Mouse (Mus musculus) hindbrain, embryonic 15.5 days (tissue): ENCODE results near the gene Lrp8. TPM values are rescaled to one million over a fixed set of nuclear protein-coding genes. Genes with fewer than 3 reads are reported as not detected.

ENCODE experiments used
- ATAC-seq: fragments of 200-750 bp; cut with Nextera tagmentation; 2 replicates; pipeline ENCODE4 v1.8.0; 2017; ENCODE audit warnings: low read depth, moderate number of reproducible peaks, moderate TSS enrichment; ENCODE audit not compliant: low FRiP score
- H3K27ac ChIP-seq: fragments of 300-500 bp; sonication (generic); replicated peaks from 2 replicates; pipeline ENCODE4 v1.5.1; 2015; ENCODE audit warnings: mild to moderate bottlenecking, inconsistent platforms
- H3K27me3 ChIP-seq: fragments of 300-500 bp; sonication (generic); 2 replicates; pipeline ENCODE4 v1.6.1; 2015; ENCODE audit warnings: control low read depth, inconsistent platforms
- H3K36me3 ChIP-seq: fragments of 300-500 bp; sonication (generic); 2 replicates; pipeline ENCODE4 v1.6.1; 2015; ENCODE audit warnings: control low read depth, inconsistent platforms
- H3K4me1 ChIP-seq: fragments of 300-500 bp; sonication (generic); replicated peaks from 2 replicates; pipeline ENCODE4 v1.6.1; 2015; ENCODE audit warnings: control low read depth, inconsistent platforms
- H3K4me2 ChIP-seq: fragments of 300-500 bp; sonication (generic); 2 replicates; pipeline ENCODE4 v1.6.1; 2015; ENCODE audit warnings: moderate library complexity, mild to moderate bottlenecking, inconsistent platforms
- H3K4me3 ChIP-seq: fragments of 300-500 bp; sonication (generic); 2 replicates; pipeline ENCODE4 v1.5.1; 2015; ENCODE audit warnings: mild to moderate bottlenecking, inconsistent platforms
- H3K9ac ChIP-seq: fragments of 300-500 bp; sonication (generic); 2 replicates; pipeline ENCODE4 v1.6.1; 2015; ENCODE audit warnings: inconsistent platforms
- H3K9me3 ChIP-seq: fragments of 300-500 bp; sonication (generic); 2 replicates; pipeline ENCODE4 v1.6.1; 2016; ENCODE audit warnings: control low read depth, inconsistent platforms
- WGBS: fragments of 180-500 bp; shearing (Covaris S2); methylation state at CpG from one replicate; pipeline ENCODE4 v1.1.7; 2015; 5-methylcytosine and 5-hydroxymethylcytosine counted together
- polyA plus RNA-seq: library from polyadenylated mRNA; unstranded; fragments of >200 nt; fragmentation: Nextera tagmentation; extraction: Ambion mirVana; gene quantifications from 2 replicates; pipeline ENCODE4 v1.2.1, GENCODE M21; 2015

Lrp8 gene
- polyA plus RNA-seq, 1 experiment from 2014 or later: 60.6 TPM

DNA sequence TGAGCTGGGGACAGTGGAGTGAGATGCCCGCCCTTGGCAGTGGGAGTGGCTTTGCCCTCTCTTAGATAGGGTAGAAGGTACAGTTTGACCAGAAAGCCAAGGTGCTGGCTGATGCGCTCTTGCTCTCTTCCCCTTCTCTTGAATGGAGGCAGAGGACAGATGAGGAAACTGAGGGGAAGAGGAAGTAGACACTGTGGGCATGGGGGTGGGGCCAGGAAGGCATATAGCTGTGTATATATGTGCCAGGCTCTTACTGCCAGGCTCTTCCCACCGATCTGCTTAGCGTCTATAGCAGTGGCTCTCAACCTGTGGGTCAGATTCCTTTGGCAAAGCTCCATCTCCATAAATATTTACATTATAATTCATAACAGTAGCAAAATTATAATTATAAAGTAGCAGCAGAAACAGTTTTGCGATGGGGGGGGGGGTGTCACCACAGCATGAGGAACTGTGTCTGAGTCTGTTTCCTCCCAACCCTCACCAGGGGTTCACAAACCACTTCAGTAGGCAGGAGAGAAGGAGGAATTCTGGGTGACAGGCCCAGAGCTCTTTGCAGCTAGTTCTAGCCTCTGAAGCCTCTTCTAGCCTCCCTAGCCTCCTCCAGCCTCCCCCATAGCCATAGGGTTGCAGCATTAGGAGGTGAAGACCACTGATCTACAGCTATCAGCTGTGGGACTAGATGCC, 24.9 kb upstream of the Lrp8 start:
- H3K9me3 ChIP-seq: no peaks in the 10 kb centered on the region
- no peaks in the 10 kb centered on the region for H3K27me3 ChIP-seq
- no peak overlapping the region for H3K4me3 ChIP-seq
- H3K36me3 ChIP-seq: no peaks in the 10 kb centered on the region
- WGBS: 91% methylated on average over 5 of the region's 5 CpGs
- peaks cover 28% of the 10 kb centered on the region for H3K4me1 ChIP-seq
- H3K27ac ChIP-seq: no peak overlapping the region
- no peak; the same call in 1 of the 2 replicates for ATAC-seq
- no peak overlapping the region for H3K4me2 ChIP-seq
- H3K9ac ChIP-seq: no peak overlapping the region

DNA sequence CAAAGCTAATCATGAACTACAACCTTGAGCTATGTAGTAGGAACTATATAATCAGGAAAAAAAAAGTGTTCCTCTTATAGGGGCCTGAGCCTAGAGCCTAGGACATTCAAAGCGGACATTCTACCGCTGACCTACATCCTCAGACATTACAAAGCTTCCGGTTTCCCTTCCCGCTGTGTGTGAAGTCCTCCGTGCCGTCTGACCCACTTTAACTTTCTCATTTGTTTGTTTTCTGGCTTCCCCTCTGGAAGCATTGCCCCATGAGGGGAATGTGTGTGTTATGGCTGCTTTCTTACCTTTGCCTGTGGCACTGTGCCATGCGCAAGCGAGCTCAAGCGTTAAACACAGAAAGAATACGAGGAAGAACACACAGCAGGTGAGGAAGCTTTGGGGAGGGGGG, 18.5 kb upstream of the Lrp8 start:
- peaks cover 17% of the 10 kb centered on the region for H3K4me1 ChIP-seq
- no peak overlapping the region for H3K4me3 ChIP-seq
- H3K9ac ChIP-seq: no peak overlapping the region
- no peaks in the 10 kb centered on the region for H3K27me3 ChIP-seq
- 51% methylated on average over 10 of the region's 10 CpGs for WGBS
- no peak for ATAC-seq
- no peak overlapping the region for H3K27ac ChIP-seq
- H3K4me2 ChIP-seq: no peak overlapping the region
- no peaks in the 10 kb centered on the region for H3K9me3 ChIP-seq
- no peaks in the 10 kb centered on the region for H3K36me3 ChIP-seq

DNA sequence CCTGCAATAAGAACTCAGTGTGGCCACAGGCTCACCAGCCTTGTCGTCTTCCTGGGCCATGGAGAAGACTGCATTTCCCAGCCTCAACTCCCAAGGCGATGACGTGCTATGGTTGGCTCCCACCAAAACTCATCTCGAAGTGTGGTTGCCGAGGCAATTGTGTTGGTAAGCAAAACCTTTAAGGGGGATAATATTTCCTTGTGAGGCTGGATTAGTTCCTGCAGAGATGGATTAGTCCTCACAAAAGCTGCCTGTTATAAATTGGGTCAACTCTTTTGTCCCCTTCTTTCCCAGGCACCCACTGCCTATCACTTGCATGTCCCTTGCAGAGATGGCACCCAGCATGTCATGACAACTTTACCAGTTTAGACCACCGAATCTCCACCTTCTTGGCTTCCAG, 13.2 kb upstream of the Lrp8 start:
- Histone ChIP-seq H3K36me3 (no peaks in the 10 kb centered on the region), H3K27ac (no peak overlapping the region), H3K4me1 (peaks cover 5% of the 10 kb centered on the region; the same call in 1 of the 2 replicates), H3K4me2 (no peak overlapping the region), H3K9ac (no peak overlapping the region), H3K4me3 (no peak overlapping the region), H3K27me3 (no peaks in the 10 kb centered on the region), H3K9me3 (no peaks in the 10 kb centered on the region)
- ATAC-seq: no peak
- 81% methylated on average over 6 of the region's 6 CpGs for WGBS

DNA sequence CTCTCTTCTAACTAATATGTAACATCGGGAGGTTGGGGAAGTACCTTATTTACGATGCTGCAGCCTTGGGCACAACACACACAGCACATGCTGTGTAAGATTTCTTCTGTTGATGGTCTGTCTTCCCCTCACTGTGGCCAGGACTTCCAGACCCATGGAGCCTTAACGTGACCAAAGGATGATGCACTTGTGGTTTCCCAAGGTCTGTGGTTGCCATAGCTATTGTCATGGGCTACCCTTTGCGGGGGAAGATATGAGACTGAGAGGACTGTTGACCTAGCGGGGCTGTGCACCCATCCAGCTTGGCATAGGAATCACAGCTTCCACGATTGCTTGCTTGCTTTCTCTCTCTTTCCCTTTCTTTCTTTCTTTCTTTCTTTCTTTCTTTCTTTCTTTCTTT, 1.3 kb upstream of the Lrp8 start:
- no peaks in the 10 kb centered on the region for H3K27me3 ChIP-seq
- peaks cover 35% of the 10 kb centered on the region for H3K4me1 ChIP-seq
- no peak for ATAC-seq
- H3K27ac ChIP-seq: peak overlapping the region; percentile 62
- whole genome bisulfite sequencing: 69% methylated on average over 6 of the region's 6 CpGs
- H3K36me3 ChIP-seq: no peaks in the 10 kb centered on the region
- no peak overlapping the region for H3K4me3 ChIP-seq
- peak overlapping the region; percentile 18; the same call in 1 of the 2 replicates for H3K4me2 ChIP-seq
- no peaks in the 10 kb centered on the region for H3K9me3 ChIP-seq
- H3K9ac ChIP-seq: no peak overlapping the region

DNA sequence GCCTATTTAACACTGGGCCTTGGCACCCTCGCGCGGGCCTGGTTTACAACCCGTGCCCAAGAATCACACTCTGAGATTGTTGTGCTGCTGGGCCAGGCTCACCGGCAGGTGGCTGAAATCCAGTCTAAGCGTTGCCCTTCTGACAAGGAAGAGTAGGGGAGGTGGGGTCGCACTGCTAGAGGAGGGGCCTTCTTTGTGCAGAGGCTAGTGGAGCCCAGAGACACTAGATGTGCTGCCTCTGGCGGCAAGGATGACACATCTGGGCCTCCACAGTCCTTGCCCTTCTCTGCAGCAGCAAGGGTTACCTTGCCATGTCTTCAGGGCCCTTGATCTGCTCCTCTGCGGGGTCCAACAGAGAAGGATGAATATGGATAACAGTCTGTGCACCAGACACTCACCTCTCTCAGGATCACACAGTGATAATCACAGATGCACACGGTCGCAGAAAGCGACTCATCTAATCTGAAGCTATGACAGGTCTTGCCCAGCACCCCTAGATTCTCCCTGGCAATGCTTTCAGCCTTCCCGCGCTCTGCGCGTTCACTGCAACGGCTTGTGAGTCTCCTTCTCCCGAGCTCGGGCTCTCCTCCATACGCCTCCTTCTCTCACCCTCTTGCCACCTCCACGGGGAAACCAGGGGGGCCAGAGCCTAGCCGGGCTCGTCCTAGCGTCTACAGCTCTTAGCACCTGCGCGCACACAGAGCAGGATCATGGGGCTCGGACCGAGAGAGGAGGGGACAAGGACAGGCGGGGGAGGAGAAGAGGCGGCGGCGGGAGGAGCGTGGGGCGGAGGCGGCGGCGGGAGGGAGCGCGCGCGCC, 486 bp upstream of the Lrp8 start:
- H3K4me2 ChIP-seq: peak overlapping the region; percentile 76
- H3K9me3 ChIP-seq: no peaks in the 10 kb centered on the region
- H3K27ac ChIP-seq: peak overlapping the region; percentile 94
- peak overlapping the region; percentile 96 for H3K9ac ChIP-seq
- WGBS: under 1% methylated on average over 36 of the region's 41 CpGs
- H3K36me3 ChIP-seq: no peaks in the 10 kb centered on the region
- peak overlapping the region; percentile 91 for H3K4me3 ChIP-seq
- peak; percentile 78 for ATAC-seq
- H3K27me3 ChIP-seq: no peaks in the 10 kb centered on the region
- H3K4me1 ChIP-seq: peaks cover 43% of the 10 kb centered on the region

DNA sequence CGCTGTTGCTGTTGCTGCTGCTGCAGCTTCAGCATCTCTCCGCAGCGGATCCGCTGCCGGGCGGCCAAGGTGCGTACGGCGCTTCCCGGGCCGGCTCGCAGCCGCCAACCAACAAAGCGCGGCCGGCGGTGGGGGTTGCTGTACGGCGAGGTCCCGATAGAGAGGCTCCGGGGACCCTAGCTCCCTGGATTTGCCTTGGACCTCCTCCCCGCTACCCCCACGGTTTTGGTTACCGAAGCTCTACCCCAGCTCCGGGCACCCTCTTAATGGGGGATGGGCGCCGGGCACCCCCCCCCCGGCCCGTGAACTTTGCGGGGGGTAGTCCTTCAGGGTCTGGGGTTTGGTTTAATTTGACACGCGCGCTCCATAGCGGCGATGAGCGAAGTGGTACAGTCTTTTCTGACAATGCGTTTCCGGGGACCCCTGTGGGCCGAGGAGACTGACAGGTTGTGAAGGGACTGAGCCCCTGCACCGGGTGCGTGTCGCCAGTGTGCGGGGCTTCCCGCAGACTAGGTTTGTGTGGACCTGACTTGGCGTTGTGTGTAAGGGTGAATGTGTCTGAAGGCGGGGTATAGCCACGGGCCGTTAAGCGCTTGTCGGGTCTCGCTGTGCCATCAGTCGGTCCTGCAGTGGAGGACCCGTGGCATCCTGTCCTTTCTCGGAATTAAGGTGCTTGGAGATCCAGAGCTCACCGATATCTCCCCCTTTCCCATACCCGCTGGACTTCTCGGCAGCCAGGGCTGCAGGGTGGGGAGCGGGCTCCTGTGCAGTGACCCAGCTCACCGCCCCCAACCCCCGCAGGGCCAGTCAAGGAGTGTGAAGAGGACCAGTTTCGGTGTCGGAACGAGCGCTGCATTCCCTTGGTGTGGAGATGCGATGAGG, 630 bp downstream of the Lrp8 start:
- Histone ChIP-seq H3K27ac (peak overlapping the region; percentile 94), H3K9ac (peak overlapping the region; percentile 96), H3K4me1 (peaks cover 54% of the 10 kb centered on the region), H3K4me2 (peak overlapping the region; percentile 76), H3K27me3 (no peaks in the 10 kb centered on the region), H3K36me3 (no peaks in the 10 kb centered on the region), H3K9me3 (no peaks in the 10 kb centered on the region), H3K4me3 (peak overlapping the region; percentile 91)
- 0% methylated on average over 64 of the region's 65 CpGs for WGBS
- ATAC-seq: peak; percentile 14; the same call in 1 of the 2 replicates

DNA sequence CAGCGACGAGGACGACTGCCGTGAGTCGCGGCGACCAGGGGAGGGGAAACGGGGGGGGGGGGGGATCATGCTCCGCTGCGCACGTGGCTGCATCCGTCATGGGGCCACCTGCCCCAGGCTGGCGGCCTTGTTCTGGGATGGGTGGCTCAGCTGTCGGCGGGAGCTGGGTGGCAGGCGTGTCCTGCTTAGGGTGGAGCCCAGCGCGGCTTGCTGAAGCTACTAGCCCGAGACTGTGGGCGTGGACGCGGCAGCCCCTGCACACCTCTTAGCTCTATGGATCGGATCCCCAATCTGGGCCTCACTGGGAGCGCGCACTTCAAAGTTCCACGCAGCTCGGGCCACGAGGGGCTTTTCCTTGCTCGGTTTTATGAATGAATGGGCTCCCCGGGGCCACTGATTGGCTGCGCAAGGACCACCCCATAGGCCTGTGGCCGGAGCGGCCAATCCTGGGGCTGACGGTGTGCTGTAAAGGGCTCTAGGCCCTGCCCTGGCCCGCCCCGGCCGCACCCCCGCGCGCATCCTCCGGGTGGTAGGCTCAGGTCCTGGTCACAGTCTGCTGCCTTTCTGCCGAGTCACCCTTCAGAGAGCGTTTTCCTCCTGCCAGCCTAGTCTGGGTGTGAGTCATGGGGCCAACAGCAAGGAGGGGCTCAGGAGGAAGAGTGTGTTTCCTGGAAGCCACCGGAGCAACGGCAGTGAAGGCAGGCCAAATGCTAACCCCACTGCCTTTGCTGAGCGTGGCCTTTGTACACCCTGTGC, 1.5 kb downstream of the Lrp8 start:
- H3K4me3 ChIP-seq: peak overlapping the region; percentile 91
- H3K9ac ChIP-seq: peak overlapping the region; percentile 96
- peak overlapping the region; percentile 94 for H3K27ac ChIP-seq
- no peaks in the 10 kb centered on the region for H3K9me3 ChIP-seq
- H3K27me3 ChIP-seq: no peaks in the 10 kb centered on the region
- H3K36me3 ChIP-seq: no peaks in the 10 kb centered on the region
- WGBS: under 1% methylated on average over 45 of the region's 46 CpGs
- H3K4me2 ChIP-seq: peak overlapping the region; percentile 76
- peaks cover 62% of the 10 kb centered on the region for H3K4me1 ChIP-seq
- peak; percentile 84 for ATAC-seq

DNA sequence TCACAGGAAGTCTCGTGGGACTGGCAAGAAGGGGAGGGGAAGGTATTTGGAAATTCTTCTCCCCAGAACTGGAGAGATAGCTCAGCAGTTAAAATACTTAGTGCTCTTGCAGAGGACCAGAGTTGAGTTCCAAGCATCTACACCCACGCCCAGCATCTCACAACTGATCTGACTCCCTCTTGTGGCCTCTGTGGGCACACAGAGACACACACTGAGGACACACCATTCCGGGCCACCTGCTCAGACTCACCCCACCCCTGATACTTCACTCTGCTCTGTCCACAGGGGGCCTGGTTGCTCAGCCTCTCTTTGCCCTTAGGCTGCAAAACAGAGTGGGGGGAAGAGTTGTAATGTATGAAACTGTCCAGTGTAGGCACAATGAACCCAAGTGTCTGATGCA, 3.4 kb downstream of the Lrp8 start:
- no peak for ATAC-seq
- Histone ChIP-seq H3K4me1 (peaks cover 60% of the 10 kb centered on the region), H3K9ac (no peak overlapping the region), H3K27me3 (no peaks in the 10 kb centered on the region), H3K36me3 (no peaks in the 10 kb centered on the region), H3K27ac (no peak overlapping the region), H3K4me3 (no peak overlapping the region), H3K4me2 (peak overlapping the region; percentile 76), H3K9me3 (no peaks in the 10 kb centered on the region)
- 65% methylated on average over 3 of the region's 3 CpGs for WGBS

DNA sequence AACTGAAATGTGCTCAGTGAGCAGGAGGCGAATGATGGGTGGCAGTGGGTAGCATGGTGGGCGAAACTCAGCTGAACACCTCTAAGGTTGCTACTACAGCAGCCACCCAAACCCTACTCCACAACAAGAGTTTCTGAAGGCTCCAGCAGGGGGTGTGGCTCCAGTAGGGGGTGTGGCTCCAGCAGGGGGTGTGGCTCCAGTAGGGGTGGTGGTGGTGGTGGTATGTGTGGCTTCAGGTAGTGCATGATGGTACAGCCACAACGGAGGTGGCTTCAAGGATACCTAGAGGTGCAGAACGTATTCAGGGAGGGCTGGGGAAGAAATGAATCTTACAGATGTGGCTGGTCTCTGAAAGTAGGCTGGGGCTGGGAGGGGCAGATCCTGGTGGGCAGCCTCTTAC, 5.7 kb downstream of the Lrp8 start:
- no peak for ATAC-seq
- H3K27ac ChIP-seq: no peak overlapping the region
- H3K36me3 ChIP-seq: no peaks in the 10 kb centered on the region
- H3K9me3 ChIP-seq: no peaks in the 10 kb centered on the region
- H3K4me1 ChIP-seq: peaks cover 66% of the 10 kb centered on the region
- no peaks in the 10 kb centered on the region for H3K27me3 ChIP-seq
- no peak overlapping the region for H3K9ac ChIP-seq
- H3K4me2 ChIP-seq: no peak overlapping the region
- WGBS: 73% methylated on average over 4 of the region's 4 CpGs
- H3K4me3 ChIP-seq: no peak overlapping the region

DNA sequence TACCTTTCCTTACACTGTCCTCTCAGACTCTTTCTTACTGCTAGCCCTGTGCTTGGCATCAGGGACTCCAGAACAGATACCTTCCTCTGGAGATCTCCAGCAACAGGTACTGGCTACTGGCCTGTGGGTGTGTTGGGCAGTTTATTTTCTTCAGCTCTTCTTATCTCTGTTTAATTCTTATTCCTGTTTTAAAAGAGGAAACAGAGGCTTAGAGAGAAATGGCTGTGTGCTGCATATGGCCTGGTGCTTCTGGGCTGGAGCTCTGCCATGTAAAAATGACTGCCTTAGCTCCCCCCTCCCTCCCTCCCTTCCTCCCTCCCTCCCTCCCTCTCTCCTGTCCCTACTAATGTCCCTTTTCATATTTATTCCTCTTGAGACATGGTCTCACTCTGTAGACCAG, 6.6 kb downstream of the Lrp8 start:
- no peak for ATAC-seq
- H3K27me3 ChIP-seq: no peaks in the 10 kb centered on the region
- peaks cover 65% of the 10 kb centered on the region for H3K4me1 ChIP-seq
- no peaks in the 10 kb centered on the region for H3K36me3 ChIP-seq
- no peak overlapping the region for H3K27ac ChIP-seq
- H3K9ac ChIP-seq: no peak overlapping the region
- no peak overlapping the region for H3K4me3 ChIP-seq
- H3K4me2 ChIP-seq: no peak overlapping the region
- H3K9me3 ChIP-seq: no peaks in the 10 kb centered on the region

DNA sequence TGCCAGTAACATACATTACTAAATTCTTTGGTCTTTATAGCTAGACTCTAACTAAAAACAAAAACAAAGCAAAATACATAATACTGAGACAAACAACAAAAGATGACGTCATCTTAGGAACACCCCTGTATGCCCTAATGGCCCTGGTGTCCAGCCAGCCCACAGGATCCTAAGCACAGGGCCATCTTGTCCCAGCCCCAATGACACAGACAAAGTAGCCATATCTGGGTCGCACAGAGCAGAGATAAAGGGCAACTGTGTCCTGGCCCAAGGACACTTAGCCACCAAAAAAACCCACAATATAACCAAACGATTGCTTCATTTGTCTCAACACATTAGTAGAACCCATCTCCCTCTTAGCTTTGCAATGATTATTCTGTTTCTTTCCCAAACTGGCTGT, 8.9 kb downstream of the Lrp8 start:
- ATAC-seq: no peak
- H3K36me3 ChIP-seq: no peaks in the 10 kb centered on the region
- H3K27ac ChIP-seq: no peak overlapping the region
- H3K9ac ChIP-seq: no peak overlapping the region
- H3K4me3 ChIP-seq: no peak overlapping the region
- no peak overlapping the region for H3K4me2 ChIP-seq
- H3K9me3 ChIP-seq: no peaks in the 10 kb centered on the region
- peaks cover 63% of the 10 kb centered on the region for H3K4me1 ChIP-seq
- no peaks in the 10 kb centered on the region for H3K27me3 ChIP-seq
- 91% methylated on average over 3 of the region's 3 CpGs for WGBS
